Mouse (Mus musculus): ENCODE results near the gene Ehd1.
A peak's percentile ranks its signal among the peaks of the same experiment; 100 is the strongest.
"Not testable (repeated sequence)": the region's sequence is repeated elsewhere in the genome, so short reads cannot be mapped to it uniquely, and the experiment has no call there.

The Ehd1 gene

GRCm38 (mm10) chr19:6279481-6280144, 3.1 kb downstream of the Ehd1 start:
- no peak for DNase-seq (ENCODE audit: low spot score)

- no peak for DNase-seq (ENCODE audit: low spot score)
These were observed 4.0 kb downstream of the Ehd1 start for GRCm38 (mm10) chr19:6280554-6280953.

GRCm38 (mm10) chr19:6281122-6282020, 4.8 kb downstream of the Ehd1 start:
- no peak for DNase-seq (ENCODE audit: low spot score)

GRCm38 (mm10) chr19:6283001-6283400, 6.5 kb downstream of the Ehd1 start:
- DNase-seq (ENCODE audit: low spot score) = no peak

- no peak for DNase-seq (ENCODE audit: low spot score)
These were observed 8.0 kb downstream of the Ehd1 start for GRCm38 (mm10) chr19:6284502-6284901.

GRCm38 (mm10) chr19:6285226-6285625, 8.7 kb downstream of the Ehd1 start:
- no peak for DNase-seq (ENCODE audit: low spot score)

GRCm38 (mm10) chr19:6285632-6286433, 9.3 kb downstream of the Ehd1 start:
- no peak for DNase-seq (ENCODE audit: low spot score)

GRCm38 (mm10) chr19:6286434-6287401, 10.2 kb downstream of the Ehd1 start:
- no peak for DNase-seq (ENCODE audit: low spot score)

GRCm38 (mm10) chr19:6288236-6288894, 11.8 kb downstream of the Ehd1 start:
- no peak for DNase-seq (ENCODE audit: low spot score)

- DNase-seq (ENCODE audit: low spot score) = no peak
These were observed 13.2 kb downstream of the Ehd1 start for GRCm38 (mm10) chr19:6289696-6290238.

- DNase-seq (ENCODE audit: low spot score) = not testable (repeated sequence)
These were observed 14.2 kb downstream of the Ehd1 start for GRCm38 (mm10) chr19:6290720-6291116.

GRCm38 (mm10) chr19:6291117-6291781, 14.7 kb downstream of the Ehd1 start:
- no peak for DNase-seq (ENCODE audit: low spot score)

GRCm38 (mm10) chr19:6292262-6292661, 15.7 kb downstream of the Ehd1 start:
- DNase-seq (ENCODE audit: low spot score) = no peak

- no peak for DNase-seq (ENCODE audit: low spot score)
These were observed 17.8 kb downstream of the Ehd1 start for GRCm38 (mm10) chr19:6294301-6294700.

GRCm38 (mm10) chr19:6296551-6297210, 20.2 kb downstream of the Ehd1 start:
- no peak for DNase-seq (ENCODE audit: low spot score)

GRCm38 (mm10) chr19:6297641-6298040, 21.1 kb downstream of the Ehd1 start:
- peak; percentile 79 for DNase-seq (ENCODE audit: low spot score)

- no peak for DNase-seq (ENCODE audit: low spot score)
These were observed 22.5 kb downstream of the Ehd1 start for GRCm38 (mm10) chr19:6299003-6299402.

GRCm38 (mm10) chr19:6299450-6300267, 23.1 kb downstream of the Ehd1 start:
- no peak for DNase-seq (ENCODE audit: low spot score)

Measured in c-Kit-positive CD71-positive TER-119-positive erythroid progenitor cells, embryonic 14.5 days (primary cell).